Mouse (Mus musculus) limb, embryonic 13.5 days (tissue): ENCODE measurements around the gene Tmem97. TPM values are rescaled to one million over a fixed set of nuclear protein-coding genes. Genes with fewer than 3 reads are reported as not detected.

Experiments used
- ATAC-seq: fragments of 200-750 bp; cut with Nextera tagmentation; 2 replicates; pipeline ENCODE4 v1.8.0; 2017; ENCODE audit warnings: low read depth, moderate number of reproducible peaks, moderate TSS enrichment; ENCODE audit not compliant: low FRiP score
- H3K27ac ChIP-seq: fragments of 300-500 bp; sonication (generic); 2 replicates; pipeline ENCODE4 v1.5.1; 2015; ENCODE audit warnings: inconsistent platforms, mild to moderate bottlenecking, moderate library complexity
- H3K27me3 ChIP-seq: fragments of 300-500 bp; sonication (generic); 2 replicates; pipeline ENCODE4 v1.6.1; 2015; ENCODE audit warnings: mild to moderate bottlenecking, inconsistent platforms
- H3K36me3 ChIP-seq: fragments of 300-500 bp; sonication (generic); 2 replicates; pipeline ENCODE4 v1.6.1; 2015; ENCODE audit warnings: inconsistent platforms, mild to moderate bottlenecking, moderate library complexity
- H3K4me1 ChIP-seq: fragments of 300-500 bp; sonication (generic); 2 replicates; pipeline ENCODE4 v1.6.1; 2015; ENCODE audit warnings: inconsistent platforms
- H3K4me2 ChIP-seq: fragments of 300-500 bp; sonication (generic); replicated peaks from 2 replicates; pipeline ENCODE4 v1.6.1; 2015; ENCODE audit warnings: inconsistent platforms, mild to moderate bottlenecking, moderate library complexity
- H3K4me3 ChIP-seq: fragments of 300-500 bp; sonication (generic); 2 replicates; pipeline ENCODE4 v1.5.1; 2015; ENCODE audit warnings: moderate library complexity, mild to moderate bottlenecking, inconsistent platforms
- H3K9ac ChIP-seq: fragments of 300-500 bp; sonication (generic); 2 replicates; pipeline ENCODE4 v1.6.1; 2015; ENCODE audit warnings: mild to moderate bottlenecking, inconsistent platforms
- H3K9me3 ChIP-seq: fragments of 300-500 bp; sonication (generic); 2 replicates; pipeline ENCODE4 v1.6.1; 2016; ENCODE audit warnings: inconsistent platforms
- WGBS: fragments of 180-500 bp; shearing (Covaris S2); methylation state at CpG from one replicate; pipeline ENCODE4 v1.1.7; 2015; 5-methylcytosine and 5-hydroxymethylcytosine counted together
- polyA plus RNA-seq: library from polyadenylated mRNA; unstranded; fragments of >200 nt; fragmentation: Nextera tagmentation; extraction: Ambion mirVana; gene quantifications from 2 replicates; pipeline ENCODE4 v1.2.1, GENCODE M21; 2015

Tmem97 gene
- polyA plus RNA-seq, 1 experiment from 2014 or later = 74.1 TPM

- 93% methylated on average over 6 of the region's 6 CpGs for WGBS
- ATAC-seq = no peak
- Histone ChIP-seq H3K4me3 (no peak overlapping the region), H3K36me3 (peaks cover 67% of the 10 kb centered on the region), H3K4me2 (no peak overlapping the region), H3K27ac (no peak overlapping the region), H3K9me3 (no peaks in the 10 kb centered on the region), H3K27me3 (no peaks in the 10 kb centered on the region), H3K9ac (no peak overlapping the region), H3K4me1 (no peaks in the 10 kb centered on the region)
Observed at GRCm38 (mm10) chr11:78571854-78572253, 21.3 kb upstream of the Tmem97 start.

GRCm38 (mm10) chr11:78571441-78571840 lies 20.9 kb upstream of the Tmem97 start:
- Histone ChIP-seq H3K27me3 (no peaks in the 10 kb centered on the region), H3K9ac (no peak overlapping the region), H3K9me3 (no peaks in the 10 kb centered on the region), H3K4me1 (no peaks in the 10 kb centered on the region), H3K4me2 (no peak overlapping the region), H3K4me3 (no peak overlapping the region), H3K36me3 (peaks cover 67% of the 10 kb centered on the region), H3K27ac (no peak overlapping the region)
- no peak for ATAC-seq
- WGBS = 97% methylated on average over 8 of the region's 8 CpGs

GRCm38 (mm10) chr11:78569806-78570205 lies 19.2 kb upstream of the Tmem97 start:
- Histone ChIP-seq H3K27ac (no peak overlapping the region), H3K4me2 (no peak overlapping the region), H3K36me3 (peaks cover 63% of the 10 kb centered on the region), H3K9me3 (no peaks in the 10 kb centered on the region), H3K4me1 (no peaks in the 10 kb centered on the region), H3K27me3 (no peaks in the 10 kb centered on the region), H3K9ac (no peak overlapping the region), H3K4me3 (no peak overlapping the region)
- WGBS = 82% methylated on average over 3 of the region's 3 CpGs
- no peak for ATAC-seq

- Histone ChIP-seq H3K9ac (no peak overlapping the region), H3K27me3 (no peaks in the 10 kb centered on the region), H3K36me3 (peaks cover 58% of the 10 kb centered on the region), H3K4me1 (no peaks in the 10 kb centered on the region), H3K9me3 (no peaks in the 10 kb centered on the region), H3K4me2 (no peak overlapping the region), H3K27ac (no peak overlapping the region), H3K4me3 (no peak overlapping the region)
- WGBS = 83% methylated on average over 10 of the region's 10 CpGs
- ATAC-seq = no peak
Observed at GRCm38 (mm10) chr11:78568827-78569226, 18.2 kb upstream of the Tmem97 start.

GRCm38 (mm10) chr11:78567614-78568013 lies 17.0 kb upstream of the Tmem97 start:
- 88% methylated on average over 6 of the region's 6 CpGs for WGBS
- H3K4me3 ChIP-seq = no peak overlapping the region
- ATAC-seq = no peak
- no peak overlapping the region for H3K4me2 ChIP-seq
- H3K9ac ChIP-seq = no peak overlapping the region
- no peak overlapping the region for H3K27ac ChIP-seq
- H3K27me3 ChIP-seq = no peaks in the 10 kb centered on the region
- no peaks in the 10 kb centered on the region for H3K4me1 ChIP-seq
- peaks cover 52% of the 10 kb centered on the region for H3K36me3 ChIP-seq
- no peaks in the 10 kb centered on the region for H3K9me3 ChIP-seq

GRCm38 (mm10) chr11:78566775-78567174 lies 16.2 kb upstream of the Tmem97 start:
- H3K4me2 ChIP-seq = no peak overlapping the region
- no peaks in the 10 kb centered on the region for H3K27me3 ChIP-seq
- H3K9me3 ChIP-seq = no peaks in the 10 kb centered on the region
- peaks cover 43% of the 10 kb centered on the region for H3K36me3 ChIP-seq
- H3K4me3 ChIP-seq = no peak overlapping the region
- ATAC-seq = no peak
- H3K4me1 ChIP-seq = no peaks in the 10 kb centered on the region
- WGBS = 53% methylated on average over 6 of the region's 6 CpGs
- no peak overlapping the region for H3K27ac ChIP-seq
- H3K9ac ChIP-seq = no peak overlapping the region

- Histone ChIP-seq H3K27me3 (no peaks in the 10 kb centered on the region), H3K27ac (no peak overlapping the region), H3K36me3 (peaks cover 2% of the 10 kb centered on the region), H3K4me2 (no peak overlapping the region), H3K4me3 (no peak overlapping the region), H3K4me1 (peaks cover 4% of the 10 kb centered on the region; the same call in 1 of the 2 replicates), H3K9me3 (no peaks in the 10 kb centered on the region), H3K9ac (no peak overlapping the region)
- peak; percentile 32; the same call in 1 of the 2 replicates for ATAC-seq
- WGBS = 15% methylated on average over 4 of the region's 4 CpGs
Observed at GRCm38 (mm10) chr11:78560447-78560846, 9.9 kb upstream of the Tmem97 start.

- peak overlapping the region; percentile 3; the same call in 1 of the 2 replicates for H3K27ac ChIP-seq
- H3K4me2 ChIP-seq = no peak overlapping the region
- H3K4me3 ChIP-seq = no peak overlapping the region
- peaks cover 4% of the 10 kb centered on the region; the same call in 1 of the 2 replicates for H3K4me1 ChIP-seq
- H3K36me3 ChIP-seq = no peaks in the 10 kb centered on the region
- 56% methylated on average over 8 of the region's 8 CpGs for WGBS
- H3K9me3 ChIP-seq = 0 out of 2 replicates have a peak, but pooled peaks cover 5% of the 10 kb centered on the region
- H3K9ac ChIP-seq = peak overlapping the region; percentile 19; the same call in 1 of the 2 replicates
- H3K27me3 ChIP-seq = no peaks in the 10 kb centered on the region
- no peak for ATAC-seq
Observed at GRCm38 (mm10) chr11:78557241-78557640, 6.7 kb upstream of the Tmem97 start.

GRCm38 (mm10) chr11:78556070-78556469 lies 5.5 kb upstream of the Tmem97 start:
- 88% methylated on average over 4 of the region's 4 CpGs for WGBS
- H3K9ac ChIP-seq = no peak overlapping the region
- H3K4me3 ChIP-seq = no peak overlapping the region
- no peak for ATAC-seq
- peaks cover 6% of the 10 kb centered on the region; the same call in 1 of the 2 replicates for H3K4me1 ChIP-seq
- no peak overlapping the region for H3K27ac ChIP-seq
- H3K4me2 ChIP-seq = no peak overlapping the region
- H3K36me3 ChIP-seq = no peaks in the 10 kb centered on the region
- no peaks in the 10 kb centered on the region for H3K27me3 ChIP-seq
- H3K9me3 ChIP-seq = 0 out of 2 replicates have a peak, but pooled peaks cover 5% of the 10 kb centered on the region

GRCm38 (mm10) chr11:78555623-78556022 lies 5.0 kb upstream of the Tmem97 start:
- 78% methylated on average over 3 of the region's 3 CpGs for WGBS
- Histone ChIP-seq H3K9ac (no peak overlapping the region), H3K9me3 (0 out of 2 replicates have a peak, but pooled peaks cover 5% of the 10 kb centered on the region), H3K4me1 (peaks cover 7% of the 10 kb centered on the region; the same call in 1 of the 2 replicates), H3K27ac (no peak overlapping the region), H3K27me3 (no peaks in the 10 kb centered on the region), H3K36me3 (no peaks in the 10 kb centered on the region), H3K4me2 (no peak overlapping the region), H3K4me3 (no peak overlapping the region)
- no peak for ATAC-seq

- peak overlapping the region; percentile 69 for H3K9ac ChIP-seq
- H3K9me3 ChIP-seq = 0 out of 2 replicates have a peak, but pooled peaks cover 5% of the 10 kb centered on the region
- peak overlapping the region; percentile 87; the same call in 1 of the 2 replicates for H3K27ac ChIP-seq
- peak; percentile 49 for ATAC-seq
- no peaks in the 10 kb centered on the region for H3K27me3 ChIP-seq
- 32% methylated on average over 6 of the region's 6 CpGs for WGBS
- peak overlapping the region; percentile 75 for H3K4me2 ChIP-seq
- H3K36me3 ChIP-seq = no peaks in the 10 kb centered on the region
- peak overlapping the region; percentile 73 for H3K4me3 ChIP-seq
- H3K4me1 ChIP-seq = peaks cover 24% of the 10 kb centered on the region
Observed at GRCm38 (mm10) chr11:78551059-78551398, 452 bp upstream of the Tmem97 start.

GRCm38 (mm10) chr11:78549491-78549987 lies 1.0 kb downstream of the Tmem97 start:
- Histone ChIP-seq H3K27me3 (no peaks in the 10 kb centered on the region), H3K4me3 (peak overlapping the region; percentile 73), H3K9ac (peak overlapping the region; percentile 74), H3K27ac (peak overlapping the region; percentile 84; the same call in 1 of the 2 replicates), H3K9me3 (0 out of 2 replicates have a peak, but pooled peaks cover 5% of the 10 kb centered on the region), H3K4me1 (peaks cover 24% of the 10 kb centered on the region), H3K4me2 (peak overlapping the region; percentile 75), H3K36me3 (peaks cover 12% of the 10 kb centered on the region)
- WGBS = 4% methylated on average over 5 of the region's 5 CpGs
- ATAC-seq = no peak
